Comparison of ENCODE assay signal across 7 mouse cellular contexts in genomic region chr5:140869034-140869433, GRCm38 (mm10). TPM values are rescaled to one million over a fixed set of nuclear protein-coding genes. Genes with fewer than 3 reads are reported as not detected.
DNase-seq lines count a peak whose midpoint lies in the region; ATAC-seq and TF ChIP-seq lines count a peak whose summit lies in the region.

No protein-coding gene starts in this region.

- ATAC-seq in kidney, postnatal 0 days (replicated peaks; ENCODE audit: low FRiP score, low read depth): no peak
- no peak for ATAC-seq in lung, embryonic 14.5 days (ENCODE audit: insufficient read depth)

- no peak overlapping the region for H3K4me3 ChIP-seq in kidney, adult 2 months (ENCODE audit: insufficient read depth, low read depth, low read length)
- H3K4me3 ChIP-seq in kidney, postnatal 0 days (replicated peaks; ENCODE audit: low read depth, low read length): no peak overlapping the region
- no peak overlapping the region for H3K4me3 ChIP-seq in lung, embryonic 14.5 days (ENCODE audit: low read depth, low read length)

- no peaks in the 10 kb centered on the region for H3K9me3 ChIP-seq in kidney, postnatal 0 days (replicated peaks; ENCODE audit: low read length)
- no peaks in the 10 kb centered on the region for H3K9me3 ChIP-seq in lung, embryonic 14.5 days (ENCODE audit: low read depth, low read length)

- TF ChIP-seq CTCF in kidney, adult 2 months (conservative IDR thresholded peaks at IDR 0.05; ENCODE audit: insufficient read depth, insufficient read length, low read depth, low read length): peak; percentile 68
- TF ChIP-seq CTCF in kidney, postnatal 0 days (IDR thresholded peaks at IDR 0.05; ENCODE audit: low read depth): peak; percentile 89
- peak; percentile 88 for TF ChIP-seq CTCF in lung, embryonic 14.5 days (IDR thresholded peaks at IDR 0.05; ENCODE audit: low read depth)

- H3K4me2 ChIP-seq in kidney, postnatal 0 days (ENCODE audit: low read length): no peak overlapping the region
- H3K4me2 ChIP-seq in lung, embryonic 14.5 days: no peak overlapping the region

- WGBS in kidney, adult 2 months: 63% methylated on average over 2 of the region's 2 CpGs
- WGBS in kidney, postnatal 0 days: 62% methylated on average over 2 of the region's 2 CpGs
- WGBS in lung, embryonic 14.5 days: 79% methylated on average over 2 of the region's 2 CpGs

- DNase-seq in kidney, adult 2 months: peak; percentile 64
- no peak for DNase-seq in kidney, adult 11 months
- peak; percentile 37 for DNase-seq in Muller cell, postnatal 12 days (ENCODE audit: inconsistent ontology term)
- DNase-seq in cerebellum, postnatal 10 days: peak; percentile 83 to 88
- DNase-seq in kidney, postnatal 0 days (ENCODE audit: low spot score): peak; percentile 70
- peak; percentile 87 for DNase-seq in lung, embryonic 14.5 days
- DNase-seq in spleen, adult 12 weeks (ENCODE audit: low spot score): peak; percentile 30

- no peak overlapping the region for H3K9ac ChIP-seq in kidney, postnatal 0 days (ENCODE audit: low read depth, low read length)
- H3K9ac ChIP-seq in lung, embryonic 14.5 days: no peak overlapping the region

- H3K4me1 ChIP-seq in kidney, adult 2 months (ENCODE audit: control insufficient read depth, insufficient read depth, low read length): no peaks in the 10 kb centered on the region
- H3K4me1 ChIP-seq in kidney, postnatal 0 days (replicated peaks; ENCODE audit: insufficient read depth, low read length): peaks cover 10% of the 10 kb centered on the region
- peaks cover 17% of the 10 kb centered on the region; the same call in 1 of the 2 replicates for H3K4me1 ChIP-seq in lung, embryonic 14.5 days (ENCODE audit: insufficient read depth)

- no peak for TF ChIP-seq POLR2A in kidney, adult 2 months (IDR thresholded peaks at IDR 0.05; ENCODE audit: low read depth, low read length)

- no peak overlapping the region for H3K27ac ChIP-seq in kidney, adult 2 months (ENCODE audit: insufficient read depth, low read depth, low read length)
- no peak overlapping the region for H3K27ac ChIP-seq in kidney, postnatal 0 days
- H3K27ac ChIP-seq in lung, embryonic 14.5 days (ENCODE audit: low read depth): no peak overlapping the region

- no peaks in the 10 kb centered on the region for H3K36me3 ChIP-seq in kidney, adult 2 months (ENCODE audit: control insufficient read depth, insufficient read depth, low read length)
- no peaks in the 10 kb centered on the region for H3K36me3 ChIP-seq in kidney, postnatal 0 days (ENCODE audit: insufficient read depth, low read length)
- no peaks in the 10 kb centered on the region for H3K36me3 ChIP-seq in lung, embryonic 14.5 days (ENCODE audit: insufficient read depth)

- no peaks in the 10 kb centered on the region for H3K27me3 ChIP-seq in kidney, adult 2 months (replicated peaks; ENCODE audit: control insufficient read depth, insufficient read depth, low read length)
- H3K27me3 ChIP-seq in kidney, postnatal 0 days (ENCODE audit: insufficient read depth, low read length): no peaks in the 10 kb centered on the region
- H3K27me3 ChIP-seq in lung, embryonic 14.5 days (ENCODE audit: insufficient read depth, low read length): no peaks in the 10 kb centered on the region

RNA-seq across cellular contexts. Expression of gene Gna12, which starts 38.8 kb away (rescaled TPM):
- 122 and 136 TPM in 2 replicates for polyA plus RNA-seq in kidney, adult 2 months (2012; rRNA removed)
- 28.1 and 48.8 TPM in 2 replicates for polyA plus RNA-seq in kidney, postnatal 0 days (2015; fragmentation: Nextera tagmentation; extraction: Ambion mirVana)
- 63.0 and 77.1 TPM in 2 replicates for polyA plus RNA-seq in lung, embryonic 14.5 days (2014; fragmentation: Nextera tagmentation; extraction: Ambion mirVana)
